Mouse (Mus musculus) G1E (cell line): Measurements from ENCODE around the gene Col4a2. TPM values are rescaled to one million over a fixed set of nuclear protein-coding genes. Genes with fewer than 3 reads are reported as not detected.

Experiments used
- ATAC-seq: 2 replicates; pipeline ENCODE4 v1.8.0; 2016; ENCODE audit warnings: mild to moderate bottlenecking; ENCODE audit not compliant: insufficient number of reproducible peaks, poor library complexity, low FRiP score, severe bottlenecking; ENCODE audit errors: extremely low read depth
- DNase-seq: peaks from one replicate; pipeline ENCODE4 v3.0.0; 2012; ENCODE audit warnings: low spot score
- H3K27me3 ChIP-seq: 2 replicates; pipeline ENCODE4 v1.6.1; 2012; ENCODE audit warnings: mild to moderate bottlenecking, low read length, inconsistent platforms; ENCODE audit not compliant: insufficient read depth
- H3K36me3 ChIP-seq: replicated peaks from 2 replicates; pipeline ENCODE3; 2012; ENCODE audit warnings: mild to moderate bottlenecking, inconsistent platforms
- H3K4me1 ChIP-seq: 2 replicates; pipeline ENCODE4 v1.6.1; 2012; ENCODE audit warnings: low read depth, low read length, inconsistent platforms, mixed read lengths; ENCODE audit not compliant: insufficient read depth
- H3K4me3 ChIP-seq: 2 replicates; pipeline ENCODE4 v1.5.1; 2012; ENCODE audit warnings: low read depth, mild to moderate bottlenecking, inconsistent platforms, low read length, moderate library complexity, mixed read lengths
- H3K9me3 ChIP-seq: replicated peaks from 2 replicates; pipeline ENCODE4 v1.6.1; 2012; ENCODE audit warnings: inconsistent platforms
- CTCF ChIP-seq: IDR thresholded peaks from 2 replicates; pipeline ENCODE4 v1.5.1; 2012; ENCODE audit warnings: low read depth, low read length, inconsistent platforms, mixed read lengths
- GATA1 ChIP-seq: IDR thresholded peaks from 2 replicates; pipeline ENCODE4 v1.6.1; 2012; ENCODE audit warnings: borderline replicate concordance, low read length, inconsistent platforms, mixed read lengths
- GATA2 ChIP-seq: IDR thresholded peaks from 2 replicates; pipeline ENCODE4 v1.6.1; 2012; ENCODE audit warnings: low read depth, low read length, inconsistent platforms, borderline replicate concordance
- POLR2AphosphoS5 ChIP-seq: IDR thresholded peaks from 2 replicates; pipeline ENCODE4 v1.6.1; 2012; ENCODE audit warnings: low read depth, low read length, inconsistent platforms; ENCODE audit not compliant: insufficient replicate concordance
- TAL1 ChIP-seq: conservative IDR thresholded peaks from 2 replicates; pipeline ENCODE4 v1.6.1; 2012; ENCODE audit warnings: low read depth, low read length, inconsistent platforms, mixed read lengths
- polyA plus RNA-seq: library from polyadenylated mRNA; stranded (reverse); fragments of >175 nt; gene quantifications from 2 replicates; pipeline ENCODE4 v1.2.3, GENCODE M21; 2012
- total RNA-seq, 2 experiments: library from RNA; stranded (forward) in 1 of 2; stranded (reverse) in 1 of 2; fragments of 200-1000 nt in 1 of 2; fragments of >200 nt in 1 of 2; fragmentation: Nextera tagmentation in 1 of 2; gene quantifications; 2 replicates each; pipeline ENCODE4 v1.2.3; 2014 to 2017

Gene Col4a2
- total and polyA plus RNA-seq, 3 experiments: 0.05 TPM; not detected in 2

DNA sequence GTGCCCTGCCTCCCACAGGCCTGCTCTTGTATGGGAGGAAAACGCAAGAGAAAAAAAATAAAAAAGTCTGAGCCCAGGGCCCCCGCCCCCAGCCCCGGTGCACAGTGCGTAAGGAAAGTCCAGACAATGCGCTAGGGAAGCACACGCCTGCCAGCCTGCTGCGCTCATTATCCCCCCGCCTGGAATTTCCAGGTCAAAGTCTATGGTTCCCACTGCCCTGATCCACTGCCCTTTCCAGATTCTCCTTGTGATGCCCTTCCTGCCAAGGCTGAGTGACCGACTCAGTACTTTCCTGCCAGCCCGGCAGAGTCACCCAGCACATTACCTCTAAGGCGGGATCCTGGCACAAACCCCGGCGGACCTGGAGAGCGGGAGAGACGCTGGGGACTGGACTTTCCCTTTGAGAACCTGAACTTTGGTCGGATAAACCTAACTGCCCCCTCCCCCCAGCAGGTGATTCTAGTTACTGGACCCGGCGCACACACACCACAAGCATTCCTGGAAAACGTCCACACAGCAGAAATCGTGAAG is 33.2 kb upstream of the Col4a2 start:
- no peaks in the 10 kb centered on the region for H3K4me1 ChIP-seq
- H3K9me3 ChIP-seq: no peaks in the 10 kb centered on the region
- no peaks in the 10 kb centered on the region for H3K36me3 ChIP-seq
- DNase-seq (no peak), ATAC-seq (no peak)
- peaks cover 3% of the 10 kb centered on the region; the same call in 1 of the 2 replicates for H3K27me3 ChIP-seq
- no peak overlapping the region for H3K4me3 ChIP-seq
- no peak for TF ChIP-seq TAL1
- no peak for TF ChIP-seq GATA2
- TF ChIP-seq GATA1: no peak
- no peak for TF ChIP-seq CTCF
- no peak for TF ChIP-seq POLR2AphosphoS5

DNA sequence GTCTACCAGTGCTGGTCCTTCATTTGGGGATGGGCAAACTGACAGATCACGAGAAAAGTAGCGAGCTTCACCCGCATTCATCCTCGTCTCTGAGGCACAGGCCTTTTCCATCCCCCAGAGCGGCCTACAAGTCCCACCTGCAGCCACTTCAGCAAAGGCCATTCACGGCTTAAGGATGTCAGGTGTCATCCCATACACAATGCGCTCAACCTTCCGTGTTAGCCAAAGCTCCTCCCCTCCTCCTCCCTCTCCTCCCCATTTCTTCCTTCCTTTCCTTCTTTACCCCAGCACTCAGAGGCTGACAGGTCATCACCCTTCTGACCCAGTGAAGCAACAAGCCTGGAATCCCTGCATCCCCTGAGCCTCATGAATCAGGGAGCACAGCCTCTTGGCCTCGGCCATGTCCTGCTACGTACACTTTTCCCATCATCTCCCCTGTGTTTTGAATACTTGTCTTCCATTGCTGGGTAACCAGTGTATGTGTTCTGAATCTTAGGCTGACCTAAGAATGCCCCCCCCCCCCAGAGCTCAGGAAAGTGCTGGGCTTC is 31.8 kb upstream of the Col4a2 start:
- DNase-seq (no peak), ATAC-seq (no peak)
- Histone ChIP-seq H3K4me1 (no peaks in the 10 kb centered on the region), H3K27me3 (peaks cover 3% of the 10 kb centered on the region; the same call in 1 of the 2 replicates), H3K36me3 (no peaks in the 10 kb centered on the region), H3K4me3 (no peak overlapping the region), H3K9me3 (no peaks in the 10 kb centered on the region)
- no peak for TF ChIP-seq GATA2
- TF ChIP-seq POLR2AphosphoS5: no peak
- no peak for TF ChIP-seq TAL1
- no peak for TF ChIP-seq CTCF
- TF ChIP-seq GATA1: no peak

DNA sequence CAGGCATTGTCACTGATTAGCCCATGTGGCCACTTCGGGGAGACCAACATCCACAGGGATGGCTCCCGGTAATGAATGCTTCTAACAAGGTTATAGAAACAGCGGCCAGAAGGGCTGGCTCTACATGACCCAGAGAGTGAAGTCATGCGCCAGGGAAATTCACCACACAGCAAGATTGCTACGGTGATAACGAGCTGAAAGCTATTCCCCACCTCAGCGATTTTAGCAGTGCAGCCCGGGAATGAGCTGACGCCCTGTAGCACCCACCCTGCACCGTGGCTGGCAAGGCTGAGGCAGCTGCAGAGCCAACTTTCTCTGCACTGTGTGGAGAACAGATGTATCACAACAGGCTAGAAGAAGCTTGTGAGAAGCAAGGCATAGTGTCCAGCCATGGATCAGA is 30.5 kb upstream of the Col4a2 start:
- ATAC-seq (no peak), DNase-seq (no peak)

DNA sequence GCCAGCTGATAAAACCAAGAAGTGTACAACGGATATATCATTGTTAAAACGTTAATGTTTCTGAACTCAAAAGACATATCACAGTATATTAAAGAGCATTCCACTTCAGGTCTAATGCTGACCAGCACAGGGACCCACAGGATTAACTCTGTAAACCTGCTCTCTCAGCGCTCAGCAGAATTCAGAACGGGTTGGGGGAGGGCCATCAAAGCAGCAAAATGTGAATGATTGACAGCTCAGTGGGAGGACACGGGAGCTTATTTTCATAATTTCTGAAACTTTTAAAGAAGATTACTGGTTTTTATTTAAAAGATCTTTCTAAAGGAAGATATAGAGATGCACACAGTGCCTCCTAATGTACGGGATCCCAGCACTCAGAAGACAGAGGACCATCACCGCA is 29.9 kb upstream of the Col4a2 start:
- TF ChIP-seq CTCF (no peak), GATA1 (no peak), GATA2 (no peak), POLR2AphosphoS5 (no peak), TAL1 (no peak)
- Histone ChIP-seq H3K4me3 (no peak overlapping the region), H3K27me3 (peaks cover 5% of the 10 kb centered on the region), H3K4me1 (no peaks in the 10 kb centered on the region), H3K9me3 (no peaks in the 10 kb centered on the region), H3K36me3 (no peaks in the 10 kb centered on the region)
- no peak for DNase-seq
- ATAC-seq: no peak

More for the DNA sequence above, 30.5 kb upstream of the Col4a2 start:
- Histone ChIP-seq H3K36me3 (no peaks in the 10 kb centered on the region), H3K4me3 (no peak overlapping the region), H3K4me1 (no peaks in the 10 kb centered on the region), H3K27me3 (peaks cover 3% of the 10 kb centered on the region; the same call in 1 of the 2 replicates), H3K9me3 (no peaks in the 10 kb centered on the region)
- TF ChIP-seq TAL1 (no peak), GATA2 (no peak), GATA1 (no peak), CTCF (no peak), POLR2AphosphoS5 (no peak)

DNA sequence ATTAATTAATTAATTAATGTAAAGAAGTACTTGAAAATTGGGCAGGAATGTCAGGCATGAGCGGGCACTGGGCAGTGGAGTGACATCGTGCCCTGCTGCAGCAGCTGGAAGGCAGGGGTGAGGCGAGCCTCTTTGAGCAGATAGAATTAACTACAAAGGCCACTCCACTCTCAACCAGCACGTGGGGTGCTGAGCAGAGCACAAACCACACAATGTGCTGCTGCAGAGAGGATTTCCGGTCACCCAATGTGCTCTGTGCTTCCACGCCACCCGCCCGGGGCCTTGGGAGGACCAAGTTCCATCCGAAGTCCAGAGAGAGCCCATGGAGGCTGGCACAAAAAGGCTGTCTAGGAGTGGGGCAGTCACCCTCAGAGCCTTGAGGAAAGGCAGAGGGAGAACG is 29.4 kb upstream of the Col4a2 start:
- Histone ChIP-seq H3K4me1 (no peaks in the 10 kb centered on the region), H3K9me3 (no peaks in the 10 kb centered on the region), H3K27me3 (peaks cover 6% of the 10 kb centered on the region), H3K4me3 (no peak overlapping the region), H3K36me3 (no peaks in the 10 kb centered on the region)
- TF ChIP-seq POLR2AphosphoS5: no peak
- no peak for TF ChIP-seq TAL1
- no peak for TF ChIP-seq GATA2
- no peak for TF ChIP-seq CTCF
- TF ChIP-seq GATA1: no peak
- ATAC-seq: no peak
- DNase-seq: no peak

DNA sequence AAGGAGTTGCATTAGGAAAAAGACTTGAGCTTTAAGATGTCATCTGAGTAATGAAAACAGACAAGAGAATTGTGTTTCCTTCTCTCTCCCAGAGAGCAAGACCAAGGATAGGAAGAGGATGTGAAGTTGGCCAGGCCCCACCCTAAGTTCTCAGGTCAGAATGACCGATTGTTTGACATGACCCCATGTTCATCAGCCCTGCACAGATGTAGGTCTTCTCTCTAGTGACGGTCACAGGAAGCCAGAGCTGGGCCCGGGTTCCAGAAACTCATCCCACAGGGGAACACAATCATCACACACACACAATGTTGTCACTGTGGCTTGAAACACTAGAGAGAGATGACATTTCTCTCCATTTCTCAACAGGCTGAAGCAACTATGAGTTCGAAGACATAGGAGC is 27.2 kb upstream of the Col4a2 start:
- Histone ChIP-seq H3K27me3 (peaks cover 17% of the 10 kb centered on the region), H3K9me3 (no peaks in the 10 kb centered on the region), H3K4me1 (no peaks in the 10 kb centered on the region), H3K36me3 (no peaks in the 10 kb centered on the region), H3K4me3 (no peak overlapping the region)
- no peak for ATAC-seq
- no peak for DNase-seq
- no peak for TF ChIP-seq POLR2AphosphoS5
- TF ChIP-seq GATA2: no peak
- no peak for TF ChIP-seq TAL1
- no peak for TF ChIP-seq CTCF
- TF ChIP-seq GATA1: no peak
